ENCODE assay signal across 1 mouse cellular context in the genomic region with DNA sequence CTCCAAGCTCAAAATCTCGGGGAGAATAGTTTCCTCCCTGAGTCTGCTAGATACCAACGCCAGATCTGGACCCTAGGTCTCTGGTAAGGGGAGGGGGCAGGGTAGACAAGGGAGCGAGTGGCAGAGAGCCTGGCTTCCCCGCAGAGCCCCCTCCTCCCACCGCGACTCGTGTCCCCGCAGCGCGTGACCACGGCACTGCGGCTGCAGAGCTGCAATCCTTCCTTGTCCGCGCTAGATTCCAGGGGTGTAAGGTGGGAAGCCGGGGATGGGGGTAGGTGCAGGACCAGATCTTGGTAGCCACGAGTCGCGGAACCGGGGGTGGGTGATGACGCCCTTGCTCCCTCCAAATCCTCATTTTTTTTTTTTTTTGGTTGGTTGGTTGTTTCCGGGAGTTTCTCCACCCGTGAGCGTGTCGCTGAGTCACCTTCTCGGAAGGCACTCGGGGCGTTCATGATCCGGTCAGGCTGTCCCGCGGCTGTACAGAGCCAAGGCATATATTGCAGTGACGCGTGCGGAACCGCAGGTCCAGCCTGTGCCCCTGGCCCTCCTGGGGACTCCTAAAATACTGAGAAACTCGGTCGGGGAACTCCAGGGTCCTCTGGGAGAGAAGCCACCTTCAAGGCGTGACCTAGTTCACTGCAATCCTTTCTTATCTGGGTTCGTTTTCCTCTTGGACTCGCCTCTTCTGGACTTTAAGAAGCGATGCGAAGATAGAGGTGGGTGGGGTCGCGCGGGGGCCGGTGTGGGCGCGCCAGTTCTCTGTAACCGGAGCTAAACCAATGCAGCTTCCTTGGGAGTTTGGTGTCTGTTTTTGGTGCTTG.
TF ChIP-seq lines count a peak whose summit lies in the region.

No protein-coding gene starts in this region.

TF ChIP-seq in MEL, 35 proteins besides CTCF, POLR2A, EP300 and RAD21:
- TF ChIP-seq UBTF (IDR thresholded peaks at IDR 0.05; ENCODE audit: borderline replicate concordance, insufficient read depth, low read depth, low read length) (0 out of 2 replicates have a peak, but pooled peaks have one; percentile 10), MYB (IDR thresholded peaks at IDR 0.05; ENCODE audit: low read depth, low read length) (0 out of 2 replicates have a peak, but pooled peaks have one; percentile 38), RCOR1 (IDR thresholded peaks at IDR 0.05; ENCODE audit: low read depth, low read length) (peak; percentile 16), ZKSCAN1 (IDR thresholded peaks at IDR 0.05; ENCODE audit: low read depth, low read length) (no peak), ZC3H11A (IDR thresholded peaks at IDR 0.05; ENCODE audit: low read depth, low read length) (no peak), KAT2A (conservative IDR thresholded peaks at IDR 0.05; ENCODE audit: low read depth, low read length) (no peak)
